Mouse (Mus musculus): ENCODE results near the gene Ndufb6. TPM values are rescaled to one million over a fixed set of nuclear protein-coding genes. Genes with fewer than 3 reads are reported as not detected.

The Ndufb6 gene
- polyA plus RNA-seq, 1 experiment from 2014 or later: 288 TPM

GRCm38 (mm10) chr4:40227131-40227530, 52.1 kb downstream of the Ndufb6 start:
- Histone ChIP-seq H3K36me3 (0 out of 2 replicates have a peak, but pooled peaks cover 5% of the 10 kb centered on the region), H3K9ac (no peak overlapping the region), H3K4me3 (no peak overlapping the region), H3K4me2 (no peak overlapping the region), H3K27me3 (no peaks in the 10 kb centered on the region), H3K4me1 (no peaks in the 10 kb centered on the region), H3K9me3 (no peaks in the 10 kb centered on the region), H3K27ac (no peak overlapping the region)
- WGBS: 81% methylated on average over 11 of the region's 11 CpGs
- ATAC-seq (ENCODE audit: borderline replicate concordance, extremely low read depth, low FRiP score, low TSS enrichment): no peak

GRCm38 (mm10) chr4:40226095-40226494, 53.1 kb downstream of the Ndufb6 start:
- Histone ChIP-seq H3K4me1 (no peaks in the 10 kb centered on the region), H3K9ac (no peak overlapping the region), H3K9me3 (no peaks in the 10 kb centered on the region), H3K4me2 (no peak overlapping the region), H3K27me3 (no peaks in the 10 kb centered on the region), H3K4me3 (no peak overlapping the region), H3K27ac (no peak overlapping the region; the same call in 1 of the 2 replicates), H3K36me3 (0 out of 2 replicates have a peak, but pooled peaks cover 5% of the 10 kb centered on the region)
- 32% methylated on average over 5 of the region's 5 CpGs for WGBS
- ATAC-seq (ENCODE audit: borderline replicate concordance, extremely low read depth, low FRiP score, low TSS enrichment): peak; percentile 46; the same call in 1 of the 2 replicates

GRCm38 (mm10) chr4:40221876-40222585, 57.2 kb downstream of the Ndufb6 start:
- H3K4me1 ChIP-seq: no peaks in the 10 kb centered on the region
- no peaks in the 10 kb centered on the region for H3K9me3 ChIP-seq
- H3K27me3 ChIP-seq: no peaks in the 10 kb centered on the region
- no peak for ATAC-seq (ENCODE audit: borderline replicate concordance, extremely low read depth, low FRiP score, low TSS enrichment)
- H3K4me3 ChIP-seq: no peak overlapping the region
- no peak overlapping the region for H3K4me2 ChIP-seq
- H3K36me3 ChIP-seq: 0 out of 2 replicates have a peak, but pooled peaks cover 5% of the 10 kb centered on the region
- H3K27ac ChIP-seq: no peak overlapping the region
- 38% methylated on average over 21 of the region's 21 CpGs for WGBS
- no peak overlapping the region for H3K9ac ChIP-seq

- Histone ChIP-seq H3K27me3 (no peaks in the 10 kb centered on the region), H3K9me3 (no peaks in the 10 kb centered on the region), H3K4me1 (no peaks in the 10 kb centered on the region), H3K9ac (no peak overlapping the region), H3K4me2 (peak overlapping the region; percentile 30; the same call in 1 of the 2 replicates), H3K36me3 (0 out of 2 replicates have a peak, but pooled peaks cover 5% of the 10 kb centered on the region), H3K4me3 (no peak overlapping the region), H3K27ac (no peak overlapping the region)
- no peak for ATAC-seq (ENCODE audit: borderline replicate concordance, extremely low read depth, low FRiP score, low TSS enrichment)
- WGBS: 22% methylated on average over 14 of the region's 14 CpGs
Measured at GRCm38 (mm10) chr4:40221004-40221760, 58.0 kb downstream of the Ndufb6 start.

Other genes with a start within 250 kb of the Ndufb6 start
- 57.5 and 58.5 TPM in 2 replicates for gene Aco1, start 136.3 kb downstream of the Ndufb6 start, polyA plus RNA-seq (2015; fragmentation: Nextera tagmentation; extraction: Ambion mirVana)
- 9.8 and 11.6 TPM in 2 replicates for gene Ddx58, start 39.6 kb downstream of the Ndufb6 start, polyA plus RNA-seq (2015; fragmentation: Nextera tagmentation; extraction: Ambion mirVana)
- gene Smim27, start 9.8 kb downstream of the Ndufb6 start, polyA plus RNA-seq (2015; fragmentation: Nextera tagmentation; extraction: Ambion mirVana): 33.8 and 36.7 TPM in 2 replicates
- 45.7 and 45.8 TPM in 2 replicates for gene Topors, start 9.6 kb downstream of the Ndufb6 start, polyA plus RNA-seq (2015; fragmentation: Nextera tagmentation; extraction: Ambion mirVana)
- gene Tmem215, start 192.8 kb upstream of the Ndufb6 start, polyA plus RNA-seq (2015; fragmentation: Nextera tagmentation; extraction: Ambion mirVana): 0.52 and 0.83 TPM in 2 replicates